Mouse (Mus musculus) intestine, embryonic 14.5 days (tissue): ENCODE measurements around the gene Fbxo17. TPM values are rescaled to one million over a fixed set of nuclear protein-coding genes. Genes with fewer than 3 reads are reported as not detected.
"Not testable (repeated sequence)": the region's sequence is repeated elsewhere in the genome, so short reads cannot be mapped to it uniquely, and the experiment has no call there.

Source experiments
- ATAC-seq: fragments of 200-750 bp; cut with Nextera tagmentation; replicated peaks from 2 replicates; pipeline ENCODE4 v1.8.0; 2017; ENCODE audit warnings: low read depth, moderate number of reproducible peaks, moderate TSS enrichment, moderate library complexity; ENCODE audit not compliant: low FRiP score, low TSS enrichment
- DNase-seq: peaks from one replicate; pipeline ENCODE4 v3.0.0-alpha.2; 2018; ENCODE audit warnings: low spot score
- H3K27ac ChIP-seq: fragments of 300-500 bp; sonication (generic); 2 replicates; pipeline ENCODE4 v1.5.1; 2014; ENCODE audit warnings: low read depth, mild to moderate bottlenecking, control low read depth
- H3K27me3 ChIP-seq: fragments of 300-500 bp; sonication (generic); replicated peaks from 2 replicates; pipeline ENCODE4 v1.6.1; 2014; ENCODE audit warnings: low read length, control low read depth; ENCODE audit not compliant: control insufficient read depth, insufficient read depth
- H3K36me3 ChIP-seq: fragments of 300-500 bp; sonication (generic); 2 replicates; pipeline ENCODE4 v1.6.1; 2014; ENCODE audit warnings: low read length, control low read depth; ENCODE audit not compliant: control insufficient read depth, insufficient read depth
- H3K4me1 ChIP-seq: fragments of 300-500 bp; sonication (generic); replicated peaks from 2 replicates; pipeline ENCODE4 v1.6.1; 2014; ENCODE audit warnings: low read length, control low read depth, mixed read lengths; ENCODE audit not compliant: control insufficient read depth, insufficient read depth
- H3K4me2 ChIP-seq: fragments of 300-500 bp; sonication (generic); 2 replicates; pipeline ENCODE4 v1.6.1; 2014; ENCODE audit warnings: low read length
- H3K4me3 ChIP-seq: fragments of 300-500 bp; sonication (generic); 2 replicates; pipeline ENCODE4 v1.5.1; 2014; ENCODE audit warnings: low read depth, low read length, control low read depth, mixed read lengths
- H3K9ac ChIP-seq: fragments of 300-500 bp; sonication (generic); 2 replicates; pipeline ENCODE4 v1.6.1; 2014; ENCODE audit warnings: mild to moderate bottlenecking, low read length
- H3K9me3 ChIP-seq: fragments of 300-500 bp; sonication (generic); 2 replicates; pipeline ENCODE4 v1.6.1; 2016; ENCODE audit warnings: low read length, control low read depth; ENCODE audit not compliant: control insufficient read depth
- WGBS: fragments of 180-500 bp; shearing (Covaris S2); extraction: QIAGEN DNeasy Blood & Tissue Kit; methylation state at CpG from one replicate; pipeline ENCODE4 v1.1.7; 2014; 5-methylcytosine and 5-hydroxymethylcytosine counted together
- polyA plus RNA-seq: library from polyadenylated mRNA; unstranded; fragments of >200 nt; fragmentation: Nextera tagmentation; extraction: Ambion mirVana; gene quantifications from 2 replicates; pipeline ENCODE4 v1.2.1, GENCODE M21; 2014

Gene Fbxo17
- polyA plus RNA-seq, 1 experiment from 2014 or later: 6.2 TPM

DNA sequence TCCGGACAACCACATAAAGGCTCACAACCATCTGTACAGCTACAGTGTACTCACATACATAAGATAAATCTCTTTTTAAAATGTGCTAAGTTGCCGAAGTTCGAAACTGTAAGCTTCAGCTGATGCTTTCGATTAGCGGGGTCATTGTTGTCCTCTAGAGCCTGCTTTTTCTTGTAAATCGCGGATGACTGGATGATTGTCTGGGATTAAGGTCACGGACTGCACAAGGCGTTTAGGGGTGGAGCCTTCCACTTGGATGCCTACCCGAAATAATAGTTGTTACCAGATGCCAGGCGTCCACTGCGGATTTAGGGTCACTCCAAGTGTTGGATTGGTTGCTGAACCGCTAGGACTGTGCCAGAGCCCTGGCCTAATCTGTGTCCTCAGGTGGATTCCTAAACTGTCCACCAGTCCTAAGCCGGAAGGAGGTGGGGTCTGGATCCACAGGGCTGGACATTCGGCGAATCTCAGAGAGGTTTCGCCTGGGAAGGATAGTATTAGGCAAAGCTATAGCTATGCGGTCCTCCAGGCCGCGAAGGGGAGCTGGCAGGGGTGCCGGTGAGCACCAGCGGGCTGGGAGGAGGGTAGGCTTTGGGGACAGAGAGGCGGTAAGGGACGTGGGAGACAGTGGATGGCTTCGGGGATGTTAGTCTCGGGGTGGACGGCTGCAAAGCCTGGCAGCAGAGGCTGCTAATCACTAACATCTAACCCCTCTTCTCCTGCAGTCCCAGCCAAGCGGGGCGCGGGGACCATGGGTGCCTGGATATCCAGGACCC lies 23.9 kb upstream of the Fbxo17 start, which contains the start of gene Fbxo27:
TSS of gene Fbxo27 (plus strand) at position 305 of the 776 bp plus-strand sequence.
- DNase-seq (peak; percentile 63), ATAC-seq (peak; percentile 34)
- H3K36me3 ChIP-seq: no peaks in the 10 kb centered on the region
- H3K9me3 ChIP-seq: no peaks in the 10 kb centered on the region
- H3K4me3 ChIP-seq: peak within 1 kb of the TSS; percentile 50
- peak within 1 kb of the TSS; percentile 77 for H3K4me2 ChIP-seq
- H3K27me3 ChIP-seq: peaks cover 15% of the 10 kb centered on the region
- peak within 1 kb of the TSS; percentile 39 for H3K9ac ChIP-seq
- WGBS: 44% methylated on average over 26 of the region's 30 CpGs
- no peak within 1 kb of the TSS for H3K27ac ChIP-seq
- 0 out of 2 replicates have a peak, but pooled peaks cover 6% of the 10 kb centered on the region for H3K4me1 ChIP-seq

DNA sequence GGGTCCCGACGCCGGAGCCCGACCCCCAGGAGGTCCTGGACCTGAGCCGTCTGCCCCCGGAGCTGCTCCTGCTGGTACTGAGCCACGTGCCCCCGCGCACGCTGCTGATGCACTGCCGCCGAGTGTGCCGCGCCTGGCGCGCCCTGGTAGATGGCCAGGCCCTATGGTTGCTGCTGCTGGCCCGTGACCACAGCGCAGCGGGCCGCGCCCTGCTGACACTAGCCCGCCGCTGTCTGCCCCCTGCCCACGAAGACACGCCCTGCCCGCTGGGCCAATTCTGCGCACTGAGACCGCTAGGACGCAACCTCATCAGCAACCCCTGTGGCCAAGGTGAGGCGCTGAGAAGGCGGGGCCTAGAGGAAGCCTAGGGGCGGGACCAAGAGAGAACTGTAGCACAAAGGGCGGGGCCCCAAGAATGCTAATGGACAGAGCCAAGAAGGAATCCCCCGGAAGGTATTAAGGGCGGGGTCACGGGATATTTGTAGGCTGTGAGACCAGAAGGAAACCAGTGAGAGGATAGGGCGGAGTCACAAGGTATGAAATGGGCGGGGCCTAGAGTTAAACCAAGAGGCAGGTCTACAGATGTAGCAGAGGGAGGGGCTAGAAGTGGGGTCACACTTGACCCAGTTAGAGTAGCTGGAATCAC lies 23.2 kb upstream of the Fbxo17 start:
- DNase-seq (peak; percentile 82), ATAC-seq (peak; percentile 87)
- Histone ChIP-seq H3K4me2 (peak overlapping the region; percentile 77), H3K27ac (no peak overlapping the region), H3K4me1 (0 out of 2 replicates have a peak, but pooled peaks cover 6% of the 10 kb centered on the region), H3K27me3 (peaks cover 15% of the 10 kb centered on the region), H3K36me3 (no peaks in the 10 kb centered on the region), H3K9ac (peak overlapping the region; percentile 39), H3K9me3 (no peaks in the 10 kb centered on the region), H3K4me3 (peak overlapping the region; percentile 50)
- 2% methylated on average over 32 of the region's 38 CpGs for WGBS

DNA sequence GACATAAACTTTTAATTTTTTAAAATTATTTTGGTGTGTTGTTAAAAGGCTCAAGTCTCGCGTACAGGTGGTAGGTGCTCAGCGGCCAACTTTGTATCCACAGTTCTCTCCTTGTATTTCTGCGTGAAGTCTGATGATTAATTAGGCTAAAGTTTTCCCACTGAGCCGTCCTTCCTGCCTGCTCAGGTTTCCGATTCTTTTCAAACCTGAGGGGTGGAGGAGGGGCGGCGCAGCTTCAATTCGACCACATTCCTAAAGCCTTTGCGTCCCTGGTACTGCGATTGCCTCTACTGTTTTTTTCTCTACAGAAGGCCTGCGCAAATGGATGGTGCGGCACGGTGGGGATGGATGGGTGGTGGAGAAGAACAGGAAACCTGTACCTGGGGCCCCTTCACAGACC lies 22.2 kb upstream of the Fbxo17 start:
- DNase-seq: no peak
- Histone ChIP-seq H3K9me3 (no peaks in the 10 kb centered on the region), H3K27me3 (peaks cover 15% of the 10 kb centered on the region), H3K9ac (no peak overlapping the region), H3K4me1 (0 out of 2 replicates have a peak, but pooled peaks cover 6% of the 10 kb centered on the region), H3K4me2 (peak overlapping the region; percentile 77; the same call in 1 of the 2 replicates), H3K4me3 (no peak overlapping the region), H3K27ac (no peak overlapping the region), H3K36me3 (no peaks in the 10 kb centered on the region)
- WGBS: 8% methylated on average over 14 of the region's 14 CpGs
- no peak for ATAC-seq

DNA sequence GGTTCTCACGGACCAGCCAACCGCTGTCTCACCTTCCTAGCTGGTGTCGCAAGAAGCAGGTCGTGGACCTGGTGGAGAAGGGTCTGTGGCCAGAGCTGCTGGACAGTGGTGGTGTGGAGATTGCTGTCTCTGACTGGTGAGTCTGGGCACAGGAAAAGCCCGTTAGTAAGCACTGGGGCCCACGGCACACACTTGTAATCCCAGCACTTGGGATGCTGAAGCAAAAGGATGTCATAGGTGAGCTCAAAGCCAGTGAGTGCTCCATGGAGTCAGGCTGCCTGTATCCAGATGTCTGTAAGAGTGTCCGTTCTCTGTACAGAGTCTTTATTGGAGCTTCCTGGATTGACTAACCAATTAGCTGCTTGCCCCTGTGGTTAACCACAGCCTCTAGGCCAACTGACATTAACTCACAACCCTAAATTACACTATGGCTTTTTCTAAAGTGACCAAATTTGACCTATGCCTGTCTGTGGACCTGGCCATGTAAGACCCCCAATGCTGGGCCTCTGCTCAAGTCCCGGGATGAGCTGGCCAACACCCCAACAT lies 21.6 kb upstream of the Fbxo17 start:
- DNase-seq (no peak), ATAC-seq (no peak)
- Histone ChIP-seq H3K9me3 (no peaks in the 10 kb centered on the region), H3K27ac (no peak overlapping the region), H3K4me1 (0 out of 2 replicates have a peak, but pooled peaks cover 6% of the 10 kb centered on the region), H3K4me3 (no peak overlapping the region), H3K36me3 (no peaks in the 10 kb centered on the region), H3K27me3 (peaks cover 15% of the 10 kb centered on the region), H3K4me2 (no peak overlapping the region), H3K9ac (no peak overlapping the region)
- WGBS: 61% methylated on average over 8 of the region's 8 CpGs

DNA sequence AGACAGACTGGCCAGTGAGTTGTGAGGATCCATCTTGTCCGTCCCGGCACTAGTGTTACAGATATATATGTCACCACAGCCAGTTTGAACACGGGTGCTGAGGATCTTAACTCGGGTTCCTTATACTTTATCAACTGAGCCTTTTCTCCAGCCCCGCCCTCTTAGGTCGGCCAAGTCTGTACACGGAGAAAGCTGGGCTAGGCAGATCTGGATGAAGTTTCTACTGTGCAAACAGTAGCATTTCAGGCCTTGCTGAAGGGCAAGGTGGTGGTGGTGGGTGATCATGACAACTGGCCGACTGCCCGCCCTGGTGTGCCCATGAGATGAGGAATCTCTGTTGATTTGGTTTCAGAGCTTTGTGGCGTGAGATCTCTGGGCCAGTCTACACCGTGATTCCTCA lies 19.3 kb upstream of the Fbxo17 start:
- 0 out of 2 replicates have a peak, but pooled peaks cover 6% of the 10 kb centered on the region for H3K4me1 ChIP-seq
- ATAC-seq (no peak), DNase-seq (no peak)
- no peak overlapping the region for H3K4me3 ChIP-seq
- no peak overlapping the region for H3K4me2 ChIP-seq
- no peak overlapping the region for H3K27ac ChIP-seq
- H3K9ac ChIP-seq: no peak overlapping the region
- H3K36me3 ChIP-seq: no peaks in the 10 kb centered on the region
- 88% methylated on average over 11 of the region's 11 CpGs for WGBS
- H3K27me3 ChIP-seq: peaks cover 15% of the 10 kb centered on the region
- H3K9me3 ChIP-seq: no peaks in the 10 kb centered on the region

DNA sequence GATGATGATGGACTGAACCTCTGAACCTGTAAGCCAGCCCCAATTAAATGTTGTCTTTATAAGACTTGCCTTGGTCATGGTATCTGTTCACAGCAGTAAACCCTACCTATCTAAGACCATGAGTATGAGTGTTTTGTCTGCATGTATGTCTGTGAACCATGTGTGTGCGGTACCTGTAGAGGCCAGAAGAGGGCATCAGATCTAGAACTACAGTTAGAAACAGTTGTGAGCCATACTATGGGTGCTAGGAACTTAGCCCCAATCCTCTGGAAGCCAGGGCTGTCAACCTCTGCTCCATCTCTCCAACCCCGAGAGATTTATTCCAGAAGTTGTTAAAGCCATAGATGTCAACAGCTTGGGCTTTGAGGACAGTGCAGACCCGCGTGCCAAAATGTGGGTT lies 16.3 kb upstream of the Fbxo17 start:
- WGBS: 96% methylated on average over 4 of the region's 4 CpGs
- H3K9me3 ChIP-seq: no peaks in the 10 kb centered on the region
- H3K27ac ChIP-seq: no peak overlapping the region
- no peaks in the 10 kb centered on the region for H3K27me3 ChIP-seq
- DNase-seq: no peak
- ATAC-seq: no peak
- H3K36me3 ChIP-seq: no peaks in the 10 kb centered on the region
- H3K4me1 ChIP-seq: no peaks in the 10 kb centered on the region
- H3K4me2 ChIP-seq: no peak overlapping the region
- H3K4me3 ChIP-seq: no peak overlapping the region
- no peak overlapping the region for H3K9ac ChIP-seq

DNA sequence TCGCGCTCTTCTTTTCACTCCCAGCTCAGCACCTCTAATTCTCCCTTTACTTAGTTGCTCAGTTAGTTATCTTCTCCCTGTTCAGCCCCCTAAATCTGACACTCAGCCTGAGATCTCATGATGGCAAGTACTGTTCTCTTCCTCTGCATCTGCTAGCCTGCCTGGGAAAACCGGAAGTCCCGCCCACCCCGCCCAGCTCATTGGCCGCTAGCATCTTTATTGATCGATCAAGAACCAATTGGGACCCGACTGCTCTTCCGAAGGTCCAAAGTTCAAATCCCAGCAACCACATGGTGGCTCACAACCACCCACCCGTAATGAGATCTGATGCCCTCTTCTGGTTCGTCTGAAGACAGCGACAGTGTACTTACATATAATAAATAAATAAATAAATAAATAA lies 15.3 kb upstream of the Fbxo17 start:
- H3K9me3 ChIP-seq, H3K4me2 ChIP-seq, H3K36me3 ChIP-seq, ATAC-seq, H3K9ac ChIP-seq, H3K27ac ChIP-seq, DNase-seq, H3K4me1 ChIP-seq, H3K27me3 ChIP-seq, H3K4me3 ChIP-seq: not testable (repeated sequence)
- 90% methylated on average over 12 of the region's 12 CpGs for WGBS

DNA sequence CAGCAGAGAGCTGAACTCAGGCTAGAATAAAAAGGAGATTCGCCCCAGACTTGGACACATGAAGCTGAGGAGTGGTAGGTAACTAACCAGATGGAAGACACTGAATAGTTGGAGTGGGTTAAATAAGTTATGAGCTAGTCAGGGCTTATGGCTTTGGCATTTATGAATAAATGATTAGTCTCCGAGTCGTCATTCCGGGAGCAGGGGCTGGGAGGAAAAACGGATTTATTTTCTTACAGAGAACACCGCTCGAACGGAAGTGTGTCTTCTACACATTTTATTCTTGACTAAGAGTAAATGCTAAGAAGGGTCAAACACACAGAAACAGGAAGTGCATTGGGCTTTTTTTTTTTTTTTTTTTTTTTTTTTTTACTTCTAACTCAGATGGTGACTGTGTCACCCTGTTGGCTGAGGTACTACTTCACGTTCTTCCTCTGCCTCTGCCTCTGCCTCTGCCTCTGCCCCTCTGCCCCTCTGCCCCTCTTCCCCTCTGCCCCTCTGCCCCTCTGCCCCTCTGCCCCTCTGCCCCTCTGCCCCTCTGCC lies 13.9 kb upstream of the Fbxo17 start:
- Histone ChIP-seq H3K9me3 (no peaks in the 10 kb centered on the region), H3K27ac (no peak overlapping the region), H3K4me2 (no peak overlapping the region), H3K9ac (no peak overlapping the region), H3K4me1 (no peaks in the 10 kb centered on the region), H3K4me3 (no peak overlapping the region), H3K27me3 (no peaks in the 10 kb centered on the region), H3K36me3 (no peaks in the 10 kb centered on the region)
- 55% methylated on average over 9 of the region's 9 CpGs for WGBS
- no peak for DNase-seq
- ATAC-seq: no peak
